ENCODE assay signal across 12 mouse cellular contexts in the genomic region with DNA sequence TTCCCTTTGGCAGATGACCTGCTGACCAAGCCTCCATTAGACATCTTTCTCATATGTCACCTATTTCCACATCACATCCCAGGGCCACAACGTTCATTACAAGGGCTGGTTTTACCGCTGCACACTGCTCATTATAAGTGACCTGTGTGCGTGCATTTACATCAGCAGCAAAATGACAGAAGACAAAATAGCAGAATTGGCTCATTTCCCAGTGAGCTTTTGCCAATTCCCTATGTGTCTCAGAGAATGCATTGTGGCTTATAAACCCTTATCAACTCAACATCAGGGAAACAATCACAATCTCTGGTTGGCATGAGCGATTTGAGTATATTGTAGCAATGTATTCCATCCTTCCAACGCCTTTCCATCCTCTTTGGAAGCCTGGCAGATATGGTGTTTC.
"Had no signal": no experiment of that assay in that cellular context is flagged by ENCODE, and none has a peak within 500 bp of the region (broad histone marks: within the 10 kb centered on the region; RNA-seq: fewer than 3 reads in every experiment).

No protein-coding gene starts in this region.

- H3K9ac ChIP-seq: liver, embryonic 15.5 days had no signal

- H3K4me2 ChIP-seq: liver, embryonic 11.5 days; liver, embryonic 15.5 days; midbrain, embryonic 11.5 days had no signal

- H3K4me3 ChIP-seq: left cerebral cortex, adult 2 months; limb, embryonic 10.5 days; liver, embryonic 15.5 days; megakaryocyte, embryonic 14.5 days had no signal

- H3K27ac ChIP-seq: left cerebral cortex, adult 2 months; limb, embryonic 10.5 days; liver, embryonic 15.5 days; macrophage had no signal

- H3K36me3 ChIP-seq: limb, embryonic 10.5 days; liver, embryonic 15.5 days had no signal

- H3K27me3 ChIP-seq: liver, embryonic 15.5 days; megakaryocyte, embryonic 14.5 days had no signal

- H3K4me1 ChIP-seq: limb, embryonic 10.5 days; liver, embryonic 15.5 days; megakaryocyte, embryonic 14.5 days had no signal

- ATAC-seq: lung, postnatal 0 days had no signal

- DNase-seq: kidney, adult 8-10 months; kidney, postnatal 25 days; right cerebral cortex, postnatal 14 days; thymus, postnatal 36 days had no signal

- H3K9me3 ChIP-seq: limb, embryonic 10.5 days; liver, embryonic 15.5 days had no signal
